Mouse (Mus musculus) liver, embryonic 14.5 days (tissue): Measurements from ENCODE around the gene Siva1. TPM values are rescaled to one million over a fixed set of nuclear protein-coding genes. Genes with fewer than 3 reads are reported as not detected.

Source experiments
- ATAC-seq: fragments of 200-750 bp; cut with Nextera tagmentation; 2 replicates; pipeline ENCODE4 v1.8.0; 2017; ENCODE audit warnings: moderate number of reproducible peaks, mild to moderate bottlenecking, moderate library complexity; ENCODE audit not compliant: insufficient read depth
- DNase-seq, 3 experiments: peaks; one replicate each; pipeline ENCODE4 v3.0.0-alpha.2; 2012 to 2013; ENCODE audit warnings: low read depth in 3 of 3, low spot score in 3 of 3
- H3K27ac ChIP-seq: fragments of 300-500 bp; sonication (generic); 2 replicates; pipeline ENCODE4 v1.5.1; 2014; ENCODE audit warnings: moderate library complexity, mild to moderate bottlenecking, control low read depth, inconsistent platforms
- H3K27me3 ChIP-seq: fragments of 300-500 bp; sonication (generic); 2 replicates; pipeline ENCODE4 v1.6.1; 2014; ENCODE audit warnings: mild to moderate bottlenecking, low read length, moderate library complexity; ENCODE audit not compliant: control insufficient read depth, insufficient read depth
- H3K36me3 ChIP-seq: fragments of 300-500 bp; sonication (generic); replicated peaks from 2 replicates; pipeline ENCODE4 v1.6.1; 2014; ENCODE audit warnings: low read depth; ENCODE audit not compliant: control insufficient read depth, insufficient read depth
- H3K4me1 ChIP-seq, 2 experiments: fragments of 200-500 bp in 1 of 2; fragments of 300-500 bp in 1 of 2; sonication (generic) in 1 of 2; replicated peaks; 2 replicates each; pipeline ENCODE4 v1.6.1; 2012 to 2014; ENCODE audit warnings: antibody characterized with exemption in 1 of 2, inconsistent platforms in 1 of 2, low read length in 1 of 2; ENCODE audit not compliant: control insufficient read depth in 2 of 2, insufficient read depth in 2 of 2
- H3K4me2 ChIP-seq: fragments of 300-500 bp; sonication (generic); 2 replicates; pipeline ENCODE4 v1.6.1; 2014; ENCODE audit warnings: low read depth, mild to moderate bottlenecking, control low read depth, moderate library complexity
- H3K4me3 ChIP-seq, 2 experiments: fragments of 200-500 bp in 1 of 2; fragments of 300-500 bp in 1 of 2; sonication (generic) in 1 of 2; 2 replicates each; pipeline ENCODE4 v1.5.1; 2012 to 2014; ENCODE audit warnings: low read depth in 2 of 2, low read length in 2 of 2, mild to moderate bottlenecking in 2 of 2, control low read depth in 1 of 2, inconsistent platforms in 1 of 2, moderate library complexity in 1 of 2; ENCODE audit not compliant: insufficient read depth in 1 of 2
- H3K9ac ChIP-seq: fragments of 300-500 bp; sonication (generic); replicated peaks from 2 replicates; pipeline ENCODE4 v1.6.1; 2014; ENCODE audit warnings: mild to moderate bottlenecking, control low read depth, moderate library complexity
- H3K9me3 ChIP-seq: fragments of 300-500 bp; sonication (generic); 2 replicates; pipeline ENCODE4 v1.6.1; 2016; ENCODE audit warnings: low read length, mixed read lengths; ENCODE audit not compliant: control insufficient read depth
- CTCF ChIP-seq: IDR thresholded peaks from 2 replicates; pipeline ENCODE4 v1.5.1; 2016; ENCODE audit warnings: antibody characterized with exemption, low read depth, control low read depth
- EP300 ChIP-seq: IDR thresholded peaks from 2 replicates; pipeline ENCODE4 v1.6.1; 2016; ENCODE audit warnings: antibody characterized with exemption, low read depth
- WGBS: fragments of 180-500 bp; shearing (Covaris S2); extraction: QIAGEN DNeasy Blood & Tissue Kit; methylation state at CpG from one replicate; pipeline ENCODE4 v1.1.7; 2014; ENCODE audit not compliant: insufficient replicate concordance; 5-methylcytosine and 5-hydroxymethylcytosine counted together
- polyA plus RNA-seq, 2 experiments: library from polyadenylated mRNA; depleted of rRNA in 1 of 2; stranded (reverse) in 1 of 2; unstranded in 1 of 2; fragments of >200 nt; fragmentation: Nextera tagmentation in 1 of 2; extraction: Ambion mirVana in 1 of 2; gene quantifications; 2 replicates each; pipeline versions ENCODE4 v1.2.1 to v1.2.3; 2012 to 2014

The Siva1 gene
- polyA plus RNA-seq, 2 experiments: 70.6 to 157 TPM

DNA sequence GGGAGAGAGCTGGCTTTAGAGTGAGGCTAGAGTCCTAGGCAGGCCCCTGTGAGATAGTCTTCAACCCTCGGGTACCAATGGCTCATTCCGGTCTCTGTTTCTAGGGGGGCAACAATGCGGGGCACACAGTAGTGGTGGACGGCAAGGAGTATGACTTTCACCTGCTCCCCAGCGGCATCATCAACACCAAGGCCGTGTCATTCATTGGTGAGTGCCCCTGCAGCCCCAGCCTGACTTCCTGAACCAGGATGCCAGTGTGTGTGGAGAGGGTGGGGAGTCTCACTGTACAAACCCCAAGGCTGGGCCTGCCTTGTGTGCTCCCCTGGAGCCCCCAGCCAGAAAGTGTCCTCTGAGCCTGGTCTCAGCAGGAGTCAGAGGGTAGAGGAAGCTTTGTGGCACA lies 16.3 kb upstream of the Siva1 start:
- ATAC-seq (no peak), DNase-seq (no peak)
- no peaks in the 10 kb centered on the region for H3K27me3 ChIP-seq
- whole genome bisulfite sequencing: 49% methylated on average over 6 of the region's 6 CpGs
- no peaks in the 10 kb centered on the region for H3K9me3 ChIP-seq
- H3K9ac ChIP-seq: no peak overlapping the region
- H3K4me1 ChIP-seq: peaks cover 7 to 25% of the 10 kb centered on the region in 2 experiments; a peak in 3 of 4 replicates
- no peaks in the 10 kb centered on the region for H3K36me3 ChIP-seq
- H3K27ac ChIP-seq: no peak overlapping the region
- TF ChIP-seq EP300 (no peak), CTCF (no peak)
- no peak overlapping the region for H3K4me2 ChIP-seq
- no peak overlapping the region for H3K4me3 ChIP-seq

DNA sequence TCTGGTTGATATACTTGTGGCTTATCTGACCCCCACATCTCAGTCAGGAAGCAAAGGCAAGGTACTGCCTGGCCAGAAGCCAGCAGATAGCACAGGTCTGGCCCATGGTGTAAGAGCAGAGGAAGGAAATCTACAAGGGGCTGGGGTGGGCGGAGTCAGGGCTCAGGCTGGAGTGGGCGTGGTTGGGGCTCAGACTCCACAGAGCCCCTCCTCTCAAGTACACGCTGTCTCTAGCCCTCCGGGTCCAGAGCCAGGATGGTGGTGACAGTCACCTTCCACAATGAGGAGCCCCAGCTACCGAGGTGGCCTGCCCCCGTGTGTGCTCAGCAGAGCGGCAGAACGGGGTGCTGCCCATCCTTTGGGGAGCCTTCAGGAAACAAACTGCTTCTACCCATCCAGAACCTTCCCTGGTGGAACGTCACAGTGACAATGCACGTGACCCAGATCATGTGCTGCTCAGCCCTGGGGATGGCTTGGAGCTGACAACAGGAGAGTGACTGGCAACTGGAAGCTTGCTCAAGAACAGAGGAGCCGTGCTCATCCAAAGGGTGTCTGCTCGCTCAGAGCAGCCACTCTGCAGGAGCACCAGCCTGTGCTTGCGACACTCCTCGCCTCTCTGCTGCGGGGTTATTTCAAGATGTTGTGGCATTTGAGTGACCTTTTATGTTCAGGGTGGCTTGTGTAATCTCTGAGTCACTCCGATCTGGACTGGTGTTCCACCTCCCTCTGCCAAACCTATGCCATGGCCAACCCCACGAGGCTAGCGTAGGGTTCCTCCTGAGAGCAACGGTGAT lies 15.4 kb upstream of the Siva1 start:
- Histone ChIP-seq H3K4me3 (peak overlapping the region in 1 of 2 experiments; percentile 17; a peak in 1 of 4 replicates), H3K27ac (no peak overlapping the region), H3K9ac (no peak overlapping the region), H3K9me3 (no peaks in the 10 kb centered on the region), H3K4me1 (peaks cover 5 to 25% of the 10 kb centered on the region in 2 experiments; a peak in 3 of 4 replicates), H3K4me2 (peak overlapping the region; percentile 46), H3K36me3 (no peaks in the 10 kb centered on the region), H3K27me3 (no peaks in the 10 kb centered on the region)
- ATAC-seq (peak; percentile 67), DNase-seq (peak in 1 of 3 experiments; percentile 50)
- TF ChIP-seq EP300 (no peak), CTCF (no peak)
- 10% methylated on average over 19 of the region's 19 CpGs for WGBS

DNA sequence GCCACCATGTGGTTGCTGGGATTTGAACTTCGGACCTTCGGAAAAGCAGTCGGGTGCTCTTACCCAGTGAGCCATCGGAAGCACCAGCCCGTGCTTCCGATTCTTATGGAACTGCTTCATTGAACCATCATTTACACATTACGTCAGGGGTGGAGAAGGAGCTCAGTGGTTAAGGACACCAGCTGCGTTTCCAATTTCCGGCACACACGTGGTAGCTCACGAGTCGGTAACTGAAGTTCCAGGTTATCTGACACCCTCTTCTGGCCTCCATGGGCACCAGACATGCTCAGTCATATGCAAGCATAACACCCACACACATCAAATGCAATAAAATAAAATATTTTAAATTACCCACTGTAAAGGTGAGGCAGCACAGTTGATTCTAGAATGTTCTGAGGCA lies 14.4 kb upstream of the Siva1 start:
- no peak for DNase-seq
- ATAC-seq: no peak
- Histone ChIP-seq H3K36me3 (no peaks in the 10 kb centered on the region), H3K4me1 (peaks cover 5 to 25% of the 10 kb centered on the region in 2 experiments; a peak in 3 of 4 replicates), H3K27me3 (no peaks in the 10 kb centered on the region), H3K4me2 (no peak overlapping the region), H3K9me3 (no peaks in the 10 kb centered on the region), H3K4me3 (no peak overlapping the region), H3K9ac (no peak overlapping the region), H3K27ac (no peak overlapping the region)
- TF ChIP-seq EP300 (no peak), CTCF (no peak)
- WGBS: 79% methylated on average over 12 of the region's 12 CpGs

DNA sequence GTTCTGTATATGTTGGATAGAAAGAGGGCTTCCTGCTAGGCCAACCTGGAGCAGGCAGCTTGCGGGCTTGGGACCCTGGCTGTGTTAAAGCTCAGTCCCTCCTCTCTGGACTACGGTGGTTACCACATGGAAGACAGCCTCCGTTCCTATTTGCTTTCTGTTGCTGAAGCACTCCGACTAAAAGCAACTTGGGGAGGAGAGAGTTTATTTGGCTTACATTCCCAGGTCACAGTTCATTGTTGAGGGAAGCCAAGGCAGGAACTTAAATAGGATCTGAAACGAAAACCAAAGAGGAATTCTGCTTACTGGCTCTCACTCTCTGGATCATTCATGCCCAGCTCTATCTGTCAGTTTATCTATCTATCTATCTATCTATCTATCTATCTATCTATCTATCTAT lies 13.7 kb upstream of the Siva1 start:
- TF ChIP-seq CTCF: no peak
- TF ChIP-seq EP300: no peak
- no peak for DNase-seq
- Histone ChIP-seq H3K36me3 (no peaks in the 10 kb centered on the region), H3K4me3 (no peak overlapping the region), H3K4me2 (no peak overlapping the region), H3K4me1 (peaks cover 5 to 25% of the 10 kb centered on the region in 2 experiments; a peak in 3 of 4 replicates), H3K27ac (no peak overlapping the region), H3K9ac (no peak overlapping the region), H3K9me3 (no peaks in the 10 kb centered on the region), H3K27me3 (no peaks in the 10 kb centered on the region)
- ATAC-seq: no peak
- 73% methylated on average over 5 of the region's 5 CpGs for WGBS

DNA sequence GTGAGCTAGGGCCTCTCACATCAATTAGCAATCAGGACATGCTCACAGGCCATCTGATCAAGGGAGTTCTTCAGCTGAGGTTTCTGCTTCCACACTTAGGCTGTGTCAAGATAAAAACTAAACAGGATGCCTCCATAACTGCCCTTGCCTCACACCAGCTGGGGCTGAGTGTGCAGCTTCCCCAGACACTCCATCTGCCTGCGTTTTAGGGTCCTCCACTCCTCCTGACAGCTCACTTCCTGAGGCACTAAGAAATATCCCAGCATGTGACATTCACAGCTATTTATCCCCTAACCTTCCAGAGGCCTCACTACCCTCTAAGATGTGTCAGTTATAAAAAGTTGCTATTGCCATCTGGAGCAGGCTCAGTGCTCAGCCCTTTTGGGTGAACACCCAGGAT lies 13.0 kb upstream of the Siva1 start:
- Histone ChIP-seq H3K27ac (no peak overlapping the region), H3K27me3 (no peaks in the 10 kb centered on the region), H3K9ac (no peak overlapping the region), H3K36me3 (no peaks in the 10 kb centered on the region), H3K4me1 (peaks cover 5 to 25% of the 10 kb centered on the region in 2 experiments; a peak in 3 of 4 replicates), H3K4me2 (no peak overlapping the region), H3K9me3 (no peaks in the 10 kb centered on the region), H3K4me3 (no peak overlapping the region)
- ATAC-seq (no peak), DNase-seq (no peak)
- WGBS: 17% methylated on average over 1 of the region's 1 CpGs
- TF ChIP-seq CTCF (no peak), EP300 (no peak)
